ENCODE assay signal across 23 mouse cellular contexts in genomic region chr5:112534146-112534545, GRCm38 (mm10). TPM values are rescaled to one million over a fixed set of nuclear protein-coding genes. Genes with fewer than 3 reads are reported as not detected.
DNase-seq lines count a peak whose midpoint lies in the region; ATAC-seq lines count a peak whose summit lies in the region.
"Had no signal": no experiment of that assay in that cellular context is flagged by ENCODE, and none has a peak within 500 bp of the region (broad histone marks: within the 10 kb centered on the region; RNA-seq: fewer than 3 reads in every experiment).

No protein-coding gene starts in this region.

- ATAC-seq in limb, embryonic 11.5 days (ENCODE audit: insufficient number of reproducible peaks, low FRiP score, low TSS enrichment, low read depth): no peak
- ATAC-seq in limb, embryonic 12.5 days (ENCODE audit: insufficient number of reproducible peaks, insufficient read depth, low FRiP score, low TSS enrichment, low read depth): no peak
- ATAC-seq: forebrain, embryonic 13.5 days; forebrain, embryonic 16.5 days had no signal

- peak; percentile 37 for DNase-seq in embryo, embryonic 11 days
- DNase-seq in embryo, embryonic 10.5 days (ENCODE audit: low spot score): no peak
- DNase-seq in limb, embryonic 11.5 days (ENCODE audit: low spot score): peak; percentile 39
- no peak for DNase-seq in limb, embryonic 10.5 days (ENCODE audit: low spot score)
- peak; percentile 10 for DNase-seq in R1 (ENCODE audit: low read depth, low spot score)
- no peak for DNase-seq in urinary bladder, postnatal 25 days (ENCODE audit: low spot score)
- no peak for DNase-seq in spleen, adult 12 weeks (ENCODE audit: low spot score)
- DNase-seq: adrenal gland, postnatal 10 days; adrenal gland, postnatal 36 days; cerebellum, adult 11 months; gastrocnemius, adult 2 months; gastrocnemius, postnatal 25 days; heart, adult 18-20 months; heart, postnatal 10 days; heart, postnatal 36 days had no signal

- H3K9me3 ChIP-seq in limb, embryonic 11.5 days (ENCODE audit: control insufficient read depth, low read length): peaks cover 2% of the 10 kb centered on the region; the same call in 1 of the 2 replicates
- H3K9me3 ChIP-seq in limb, embryonic 10.5 days (replicated peaks): no peaks in the 10 kb centered on the region
- 0 out of 2 replicates have a peak, but pooled peaks cover 5% of the 10 kb centered on the region for H3K9me3 ChIP-seq in limb, embryonic 12.5 days
- H3K9me3 ChIP-seq: heart, embryonic 15.5 days; hindbrain, embryonic 15.5 days had no signal

- WGBS in limb, embryonic 11.5 days: 38% methylated on average over 11 of the region's 11 CpGs
- 54% methylated on average over 11 of the region's 11 CpGs for WGBS in limb, embryonic 10.5 days
- WGBS in limb, embryonic 12.5 days: 32% methylated on average over 11 of the region's 11 CpGs

- no peak overlapping the region for H3K27ac ChIP-seq in limb, embryonic 11.5 days (replicated peaks; ENCODE audit: low read depth, low read length)
- H3K27ac ChIP-seq in limb, embryonic 10.5 days: no peak overlapping the region
- peak overlapping the region; percentile 50 for H3K27ac ChIP-seq in limb, embryonic 12.5 days
- H3K27ac ChIP-seq: forebrain, embryonic 10.5 days; forebrain, embryonic 13.5 days; gastrocnemius, adult 2 months; heart, embryonic 15.5 days; hindbrain, embryonic 12.5 days; hindbrain, embryonic 15.5 days had no signal

- H3K27me3 ChIP-seq in limb, embryonic 11.5 days (ENCODE audit: control insufficient read depth, insufficient read depth, low read length): 0 out of 2 replicates have a peak, but pooled peaks cover 3% of the 10 kb centered on the region
- H3K27me3 ChIP-seq in limb, embryonic 10.5 days (ENCODE audit: low read depth, poor library complexity, severe bottlenecking): 0 out of 2 replicates have a peak, but pooled peaks cover 9% of the 10 kb centered on the region
- H3K27me3 ChIP-seq in limb, embryonic 12.5 days: peaks cover 8% of the 10 kb centered on the region
- H3K27me3 ChIP-seq: forebrain, embryonic 13.5 days; hindbrain, embryonic 15.5 days had no signal

- peaks cover 4% of the 10 kb centered on the region for H3K4me1 ChIP-seq in limb, embryonic 11.5 days (ENCODE audit: control insufficient read depth, insufficient read depth, low read length)
- peaks cover 21% of the 10 kb centered on the region for H3K4me1 ChIP-seq in limb, embryonic 10.5 days
- H3K4me1 ChIP-seq in limb, embryonic 12.5 days (replicated peaks): peaks cover 26% of the 10 kb centered on the region

- no peaks in the 10 kb centered on the region for H3K36me3 ChIP-seq in limb, embryonic 11.5 days (ENCODE audit: control insufficient read depth, insufficient read depth, low read length)
- no peaks in the 10 kb centered on the region for H3K36me3 ChIP-seq in limb, embryonic 10.5 days
- no peaks in the 10 kb centered on the region for H3K36me3 ChIP-seq in limb, embryonic 12.5 days
- H3K36me3 ChIP-seq: heart, embryonic 12.5 days; heart, embryonic 15.5 days; hindbrain, embryonic 12.5 days; hindbrain, embryonic 15.5 days had no signal

- no peak overlapping the region for H3K9ac ChIP-seq in limb, embryonic 11.5 days (ENCODE audit: low read length)
- H3K9ac ChIP-seq in limb, embryonic 12.5 days (replicated peaks): no peak overlapping the region
- H3K9ac ChIP-seq: forebrain, embryonic 13.5 days; heart, embryonic 12.5 days; heart, embryonic 15.5 days; hindbrain, embryonic 12.5 days; hindbrain, embryonic 15.5 days had no signal

- no peak overlapping the region for H3K4me2 ChIP-seq in limb, embryonic 11.5 days (ENCODE audit: low read depth, severe bottlenecking)
- peak overlapping the region; percentile 22 for H3K4me2 ChIP-seq in limb, embryonic 12.5 days
- H3K4me2 ChIP-seq: forebrain, embryonic 13.5 days; heart, embryonic 12.5 days; heart, embryonic 15.5 days; hindbrain, embryonic 12.5 days; hindbrain, embryonic 15.5 days had no signal

- H3K4me3 ChIP-seq in limb, embryonic 11.5 days (ENCODE audit: low read depth, low read length): no peak overlapping the region
- no peak overlapping the region for H3K4me3 ChIP-seq in limb, embryonic 10.5 days
- H3K4me3 ChIP-seq in limb, embryonic 12.5 days (replicated peaks): no peak overlapping the region
- H3K4me3 ChIP-seq: forebrain, embryonic 10.5 days; forebrain, embryonic 13.5 days; gastrocnemius, adult 2 months; heart, embryonic 12.5 days; heart, embryonic 15.5 days; hindbrain, embryonic 12.5 days; hindbrain, embryonic 15.5 days had no signal

RNA-seq across cellular contexts. Expression of gene Sez6l, which starts 42.8 kb away (rescaled TPM):
- 0.13 and 0.21 TPM in 2 replicates for polyA plus RNA-seq in limb, embryonic 11.5 days (2014; fragmentation: Nextera tagmentation; extraction: Ambion mirVana)
- polyA plus RNA-seq in limb, embryonic 10.5 days (2016; fragmentation: Nextera tagmentation; extraction: Ambion mirVana): 0.09 and 0.16 TPM in 2 replicates
- polyA plus RNA-seq in limb, embryonic 12.5 days (2016; fragmentation: Nextera tagmentation; extraction: Ambion mirVana): 0.08 and 0.15 TPM in 2 replicates

Comparison
In these comparisons a context has a peak if more than half of its experiments do, and no peak if none do; other contexts are left out.
1. DNase-seq: peak in embryo, embryonic 11 days (single experiment), limb, embryonic 11.5 days (single experiment) and R1 (single experiment); none in embryo, embryonic 10.5 days (single experiment), limb, embryonic 10.5 days (single experiment), urinary bladder, postnatal 25 days (single experiment) and spleen, adult 12 weeks (single experiment).